Mouse (Mus musculus) bone marrow, adult 2 months (tissue): ENCODE measurements around the gene Lrp2bp.

Experiments
- CTCF ChIP-seq: fragments of 200-500 bp; IDR thresholded peaks from 2 replicates; pipeline ENCODE4 v1.5.1; 2011; ENCODE audit warnings: low read length, control low read depth; ENCODE audit not compliant: control insufficient read depth, insufficient read depth
- POLR2A ChIP-seq: fragments of 200-500 bp; IDR thresholded peaks from 2 replicates; pipeline ENCODE4 v1.6.1; 2011; ENCODE audit warnings: low read depth, mild to moderate bottlenecking, control low read depth, low read length, borderline replicate concordance; ENCODE audit not compliant: control insufficient read depth

DNA sequence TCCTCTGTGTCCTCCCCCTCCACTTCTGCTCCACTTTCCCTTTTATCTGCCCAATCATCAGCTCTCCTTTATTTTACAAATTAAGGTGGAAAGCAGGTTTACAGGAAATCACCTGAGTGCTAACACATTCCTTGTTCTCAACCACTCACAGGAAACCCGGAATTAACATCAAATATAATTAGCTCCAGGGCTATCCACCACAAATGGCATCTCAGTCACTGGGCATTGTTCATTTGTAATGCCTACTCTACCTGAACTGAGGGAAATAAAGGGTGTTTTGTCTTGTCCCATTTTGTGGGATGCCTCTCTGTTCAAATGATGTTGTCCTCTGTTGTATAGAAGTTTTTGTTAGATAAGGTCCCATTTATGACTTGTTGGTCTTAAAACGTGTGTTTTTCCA is 48.5 kb upstream of the Lrp2bp start:
- TF ChIP-seq CTCF (no peak), POLR2A (no peak)
